Mouse (Mus musculus) heart, embryonic 11.5 days (tissue): Measurements from ENCODE around the gene Pex1. TPM values are rescaled to one million over a fixed set of nuclear protein-coding genes. Genes with fewer than 3 reads are reported as not detected.

Source experiments
- ATAC-seq: fragments of 200-750 bp; cut with Nextera tagmentation; replicated peaks from 2 replicates; pipeline ENCODE4 v1.8.0; 2017; ENCODE audit warnings: moderate library complexity; ENCODE audit not compliant: insufficient number of reproducible peaks, low FRiP score, low TSS enrichment
- H3K27ac ChIP-seq: fragments of 300-500 bp; sonication (generic); 2 replicates; pipeline ENCODE4 v1.5.1; 2014; ENCODE audit warnings: mild to moderate bottlenecking, low read depth, low read length
- H3K27me3 ChIP-seq: fragments of 300-500 bp; sonication (generic); 2 replicates; pipeline ENCODE4 v1.6.1; 2014; ENCODE audit warnings: mild to moderate bottlenecking, low read length, mixed read lengths; ENCODE audit not compliant: control insufficient read depth, insufficient read depth
- H3K36me3 ChIP-seq: fragments of 300-500 bp; sonication (generic); 2 replicates; pipeline ENCODE4 v1.6.1; 2014; ENCODE audit warnings: mild to moderate bottlenecking, low read length, moderate library complexity, mixed read lengths; ENCODE audit not compliant: control insufficient read depth, insufficient read depth
- H3K4me1 ChIP-seq: fragments of 300-500 bp; sonication (generic); 2 replicates; pipeline ENCODE4 v1.6.1; 2014; ENCODE audit warnings: low read length; ENCODE audit not compliant: control insufficient read depth, insufficient read depth
- H3K4me2 ChIP-seq: fragments of 300-500 bp; sonication (generic); 2 replicates; pipeline ENCODE4 v1.6.1; 2014; ENCODE audit warnings: mild to moderate bottlenecking, moderate library complexity
- H3K4me3 ChIP-seq: fragments of 300-500 bp; sonication (generic); 2 replicates; pipeline ENCODE4 v1.5.1; 2014; ENCODE audit warnings: low read depth, low read length
- H3K9ac ChIP-seq: fragments of 300-500 bp; sonication (generic); 2 replicates; pipeline ENCODE4 v1.6.1; 2014; ENCODE audit warnings: mild to moderate bottlenecking, low read depth, low read length, moderate library complexity
- H3K9me3 ChIP-seq: fragments of 300-500 bp; sonication (generic); replicated peaks from 2 replicates; pipeline ENCODE4 v1.6.1; 2016; ENCODE audit warnings: low read length; ENCODE audit not compliant: control insufficient read depth
- WGBS: fragments of 180-500 bp; shearing (Covaris S2); extraction: QIAGEN DNeasy Blood & Tissue Kit; methylation state at CpG from one replicate; pipeline ENCODE4 v1.1.7; 2014; ENCODE audit not compliant: insufficient replicate concordance; 5-methylcytosine and 5-hydroxymethylcytosine counted together
- microRNA-seq: library from miRNA; unstranded; fragments of <30 nt; microRNA quantifications from one replicate; pipeline ENCODE4, GENCODE M21; 2016; ENCODE audit warnings: borderline number of aligned reads
- polyA plus RNA-seq: library from polyadenylated mRNA; unstranded; fragments of >200 nt; fragmentation: Nextera tagmentation; extraction: Ambion mirVana; gene quantifications from 2 replicates; pipeline ENCODE4 v1.2.1, GENCODE M21; 2014

The Pex1 gene
- polyA plus RNA-seq, 1 experiment from 2014 or later: 13.2 TPM

DNA sequence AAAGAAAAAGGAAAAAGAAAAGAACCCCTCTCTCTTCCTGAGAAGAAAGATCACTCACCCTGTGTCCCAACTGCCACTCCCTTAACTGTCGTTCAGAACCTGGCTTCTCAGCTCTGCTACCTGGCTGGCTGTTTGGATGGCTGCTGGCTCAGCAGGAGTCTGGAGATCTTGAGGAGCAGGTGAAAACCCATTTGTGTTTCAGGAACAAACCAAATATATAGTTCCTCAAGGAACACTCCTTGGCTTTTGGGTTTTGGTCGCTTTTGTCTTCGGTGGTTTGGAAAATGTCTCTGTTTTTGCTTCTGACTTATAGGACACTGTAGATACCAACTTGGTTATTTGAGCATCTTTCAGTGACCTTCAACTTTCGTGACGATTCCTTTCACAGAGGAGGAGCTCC is 61.2 kb downstream of the Pex1 start, which contains the start of gene Gatad1:
Gene Gatad1, minus strand, starts transcription at position 101 of the 400 bp plus-strand sequence.
- H3K27ac ChIP-seq: no peak within 1 kb of the TSS
- no peaks in the 10 kb centered on the region for H3K4me1 ChIP-seq
- no peak within 1 kb of the TSS for H3K4me2 ChIP-seq
- no peak within 1 kb of the TSS for H3K4me3 ChIP-seq
- H3K36me3 ChIP-seq: no peaks in the 10 kb centered on the region
- H3K9me3 ChIP-seq: no peaks in the 10 kb centered on the region
- H3K27me3 ChIP-seq: no peaks in the 10 kb centered on the region
- 64% methylated on average over 5 of the region's 5 CpGs for WGBS
- ATAC-seq: no peak
- no peak within 1 kb of the TSS for H3K9ac ChIP-seq

DNA sequence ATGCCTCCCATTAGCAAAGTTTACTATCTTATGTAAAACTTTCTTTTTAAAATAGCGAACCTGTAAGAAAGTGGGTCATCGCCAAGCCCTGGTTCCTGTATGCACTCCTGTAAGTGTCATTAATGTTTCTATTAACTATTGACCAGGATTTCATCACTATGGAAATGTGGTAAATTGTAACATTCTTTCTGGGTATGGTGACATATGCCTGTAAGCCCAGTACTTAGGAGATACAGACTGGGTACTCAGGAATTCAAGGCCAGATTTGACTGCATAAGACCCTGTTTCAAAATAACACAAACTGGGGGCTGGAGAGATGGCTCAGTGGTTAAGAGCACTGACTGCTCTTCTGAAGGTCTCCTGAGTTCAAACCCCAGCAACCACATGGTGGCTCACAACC is 69.4 kb downstream of the Pex1 start:
- H3K4me1 ChIP-seq: no peaks in the 10 kb centered on the region
- H3K4me2 ChIP-seq: no peak overlapping the region
- no peak overlapping the region for H3K9ac ChIP-seq
- no peak overlapping the region for H3K4me3 ChIP-seq
- H3K27me3 ChIP-seq: no peaks in the 10 kb centered on the region
- no peak overlapping the region for H3K27ac ChIP-seq
- H3K9me3 ChIP-seq: no peaks in the 10 kb centered on the region
- WGBS: 84% methylated on average over 2 of the region's 2 CpGs
- no peaks in the 10 kb centered on the region for H3K36me3 ChIP-seq
- ATAC-seq: no peak

DNA sequence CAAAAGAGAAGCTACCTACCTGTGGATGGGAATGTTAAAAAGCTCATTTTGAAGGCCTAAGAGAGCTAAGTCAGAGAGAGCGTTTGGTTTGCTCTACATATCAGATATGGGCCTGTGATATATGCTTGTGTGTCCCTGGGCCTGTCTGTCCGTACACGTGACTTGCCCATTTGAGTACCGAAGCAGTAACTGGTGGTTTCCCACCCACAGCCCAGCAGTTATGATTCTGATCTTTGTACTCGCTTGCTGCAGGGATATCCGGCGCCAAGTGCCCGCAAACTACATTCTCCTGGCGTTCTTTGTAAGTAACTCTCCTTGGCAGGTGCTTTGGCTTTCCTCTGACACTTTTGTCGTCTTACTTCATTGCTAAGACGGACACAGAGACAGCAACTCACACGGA is 70.7 kb downstream of the Pex1 start:
- no peak overlapping the region for H3K4me2 ChIP-seq
- H3K36me3 ChIP-seq: no peaks in the 10 kb centered on the region
- no peaks in the 10 kb centered on the region for H3K27me3 ChIP-seq
- no peak overlapping the region for H3K27ac ChIP-seq
- no peaks in the 10 kb centered on the region for H3K9me3 ChIP-seq
- WGBS: 81% methylated on average over 12 of the region's 12 CpGs
- no peak overlapping the region for H3K4me3 ChIP-seq
- no peak for ATAC-seq
- H3K4me1 ChIP-seq: no peaks in the 10 kb centered on the region
- no peak overlapping the region for H3K9ac ChIP-seq

DNA sequence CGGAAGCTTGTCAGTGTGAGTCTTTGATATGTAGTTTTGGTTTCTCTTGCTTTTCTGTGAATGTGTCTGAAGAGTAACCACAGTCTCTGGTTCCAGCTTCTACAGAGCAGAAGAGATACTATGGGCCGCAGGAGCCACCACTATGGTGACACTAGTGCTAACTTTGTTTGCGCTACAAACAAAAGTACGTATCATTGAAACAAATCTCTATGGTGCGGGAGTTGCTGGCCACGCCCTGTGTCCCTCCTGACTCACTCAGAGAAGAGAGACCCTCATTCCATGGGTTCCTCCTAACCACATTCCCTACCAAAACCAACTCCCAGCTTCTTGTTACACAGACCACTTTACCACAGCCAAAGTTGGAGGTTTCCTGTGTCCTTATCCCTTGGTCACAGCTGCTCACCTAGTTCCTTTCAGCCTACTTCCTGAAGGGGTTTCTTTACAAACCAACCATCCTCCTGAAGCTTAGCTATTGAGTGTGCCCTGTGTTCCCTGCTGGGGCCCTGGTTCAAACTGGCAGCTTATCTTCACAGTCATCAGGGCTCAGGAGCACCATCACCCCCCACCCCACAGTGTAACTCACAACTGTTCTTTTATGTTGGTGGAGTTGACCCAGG is 74.2 kb downstream of the Pex1 start:
- H3K27me3 ChIP-seq: no peaks in the 10 kb centered on the region
- no peak overlapping the region for H3K4me3 ChIP-seq
- H3K4me2 ChIP-seq: no peak overlapping the region
- H3K9me3 ChIP-seq: no peaks in the 10 kb centered on the region
- WGBS: 72% methylated on average over 6 of the region's 6 CpGs
- no peaks in the 10 kb centered on the region for H3K4me1 ChIP-seq
- ATAC-seq: no peak
- no peak overlapping the region for H3K9ac ChIP-seq
- H3K27ac ChIP-seq: no peak overlapping the region
- H3K36me3 ChIP-seq: no peaks in the 10 kb centered on the region

Small RNA genes lying within 50 kb of the gene (microRNA-seq; reads per million reads assigned to microRNA genes)
- gene Gm26238: not detected

Other genes with a start within 250 kb of the Pex1 start
- gene Fam133b, start 52.2 kb upstream of the Pex1 start, polyA plus RNA-seq: 19.3 and 25.1 TPM in 2 replicates
- gene 1700109H08Rik, start 24.5 kb upstream of the Pex1 start, polyA plus RNA-seq: 2.4 and 2.9 TPM in 2 replicates
- gene Rbm48, start 519 bp downstream of the Pex1 start, polyA plus RNA-seq: 10.5 and 10.7 TPM in 2 replicates
- not detected in 2 replicates for gene Tmbim7, start 55.1 kb downstream of the Pex1 start, polyA plus RNA-seq
- gene Gatad1, start 61.1 kb downstream of the Pex1 start, polyA plus RNA-seq: 57.9 and 62.1 TPM in 2 replicates
- 9.8 and 10.5 TPM in 2 replicates for gene Ankib1, start 206.9 kb downstream of the Pex1 start, polyA plus RNA-seq
- 43.7 and 44.4 TPM in 2 replicates for gene Krit1, start 207.1 kb downstream of the Pex1 start, polyA plus RNA-seq
- 0.28 and 0.33 TPM in 2 replicates for gene Lrrd1, start 249.1 kb downstream of the Pex1 start, polyA plus RNA-seq